Mouse (Mus musculus) CH12.LX (cell line): ENCODE measurements around the gene 2200002D01Rik. TPM values are rescaled to one million over a fixed set of nuclear protein-coding genes. Genes with fewer than 3 reads are reported as not detected.

ENCODE experiments used
- DNase-seq: peaks from one replicate; pipeline ENCODE4 v3.0.0-alpha.2; 2013; ENCODE audit errors: extremely low read depth
- H3K27ac ChIP-seq: 2 replicates; pipeline ENCODE4 v1.5.1; 2012; ENCODE audit warnings: low read depth, mild to moderate bottlenecking, control low read depth, moderate library complexity; ENCODE audit not compliant: insufficient read depth
- H3K27me3 ChIP-seq: replicated peaks from 2 replicates; pipeline ENCODE3; 2012; ENCODE audit warnings: inconsistent platforms
- H3K36me3 ChIP-seq, 2 experiments: replicated peaks in 1 of 2; 2 replicates each; pipeline versions ENCODE3 to v1.6.1; 2012; ENCODE audit warnings: inconsistent platforms in 1 of 2, low read length in 1 of 2, mild to moderate bottlenecking in 1 of 2, mixed read lengths in 1 of 2, moderate library complexity in 1 of 2; ENCODE audit not compliant: control insufficient read depth in 1 of 2, insufficient read depth in 1 of 2
- H3K4me1 ChIP-seq, 2 experiments: 2 replicates each; pipeline ENCODE4 v1.6.1; 2012; ENCODE audit warnings: inconsistent platforms in 1 of 2, moderate library complexity in 1 of 2; ENCODE audit not compliant: insufficient read depth in 2 of 2, control insufficient read depth in 1 of 2
- H3K4me2 ChIP-seq: 2 replicates; pipeline ENCODE4 v1.6.1; 2012; ENCODE audit warnings: low read depth, mild to moderate bottlenecking, control low read depth; ENCODE audit not compliant: poor library complexity, insufficient read depth, severe bottlenecking
- H3K4me3 ChIP-seq, 3 experiments: fragments of 150-350 bp in 1 of 3; sonication (generic) in 1 of 3; replicated peaks in 1 of 3; 2 replicates each; pipeline versions ENCODE3 to v1.5.1; 2011 to 2012; ENCODE audit warnings: low read depth in 2 of 3, low read length in 2 of 3, mild to moderate bottlenecking in 2 of 3, moderate library complexity in 2 of 3, control low read depth in 1 of 3, improper control_type of control experiment in 1 of 3, inconsistent platforms in 1 of 3, mixed read lengths in 1 of 3; ENCODE audit not compliant: poor library complexity in 1 of 3
- H3K79me2 ChIP-seq: replicated peaks from 2 replicates; pipeline ENCODE4 v1.6.1; 2012; ENCODE audit warnings: mild to moderate bottlenecking, moderate library complexity; ENCODE audit not compliant: control insufficient read depth, poor library complexity, insufficient read depth, severe bottlenecking; ENCODE audit errors: extremely low read depth
- H3K9ac ChIP-seq: 2 replicates; pipeline ENCODE4 v1.6.1; 2012; ENCODE audit warnings: low read depth, mild to moderate bottlenecking, control low read depth, moderate library complexity; ENCODE audit not compliant: insufficient read depth
- H3K9me3 ChIP-seq: replicated peaks from 2 replicates; pipeline ENCODE3; 2012; ENCODE audit warnings: low read length, inconsistent platforms, mixed read lengths
- BHLHE40 ChIP-seq: IDR thresholded peaks from 2 replicates; pipeline ENCODE4 v1.6.1; 2011; ENCODE audit warnings: mild to moderate bottlenecking, low read depth, low read length, improper control_type of control experiment
- CHD1 ChIP-seq: IDR thresholded peaks from 2 replicates; pipeline ENCODE4 v1.6.1; 2012; ENCODE audit warnings: low read depth, low read length, improper control_type of control experiment, inconsistent platforms
- CHD2 ChIP-seq: IDR thresholded peaks from 2 replicates; pipeline ENCODE4 v1.6.1; 2011; ENCODE audit warnings: low read length, improper control_type of control experiment
- ELF1 ChIP-seq: IDR thresholded peaks from 2 replicates; pipeline ENCODE4 v1.6.1; 2014; ENCODE audit warnings: low read depth, mild to moderate bottlenecking, inconsistent platforms, low read length, improper control_type of control experiment
- ETS1 ChIP-seq: conservative IDR thresholded peaks from 2 replicates; pipeline ENCODE4 v1.6.1; 2012; ENCODE audit warnings: low read depth, mild to moderate bottlenecking, inconsistent platforms, low read length, improper control_type of control experiment, moderate library complexity
- JUN ChIP-seq: IDR thresholded peaks from 2 replicates; pipeline ENCODE4 v1.6.1; 2011; ENCODE audit warnings: low read depth, mild to moderate bottlenecking, low read length, improper control_type of control experiment, moderate library complexity; ENCODE audit not compliant: insufficient read depth
- JUND ChIP-seq: conservative IDR thresholded peaks from 2 replicates; pipeline ENCODE4 v1.6.1; 2011; ENCODE audit warnings: low read depth, low read length, improper control_type of control experiment
- KAT2A ChIP-seq: IDR thresholded peaks from 2 replicates; pipeline ENCODE4 v1.6.1; 2012; ENCODE audit warnings: low read length, improper control_type of control experiment, inconsistent platforms; ENCODE audit not compliant: insufficient replicate concordance
- MAZ ChIP-seq: IDR thresholded peaks from 2 replicates; pipeline ENCODE4 v1.6.1; 2012; ENCODE audit warnings: low read depth, mild to moderate bottlenecking, inconsistent platforms, low read length, improper control_type of control experiment, moderate library complexity
- MEF2A ChIP-seq: IDR thresholded peaks from 2 replicates; pipeline ENCODE4 v1.6.1; 2014; ENCODE audit warnings: low read depth, mild to moderate bottlenecking, inconsistent platforms, low read length, improper control_type of control experiment, borderline replicate concordance
- MXI1 ChIP-seq: IDR thresholded peaks from 2 replicates; pipeline ENCODE4 v1.6.1; 2011; ENCODE audit warnings: mild to moderate bottlenecking, low read depth, low read length, improper control_type of control experiment
- MYC ChIP-seq: IDR thresholded peaks from 2 replicates; pipeline ENCODE4 v1.6.1; 2011; ENCODE audit warnings: low read depth, mild to moderate bottlenecking, improper control_type of control experiment, low read length
- POLR2A ChIP-seq: IDR thresholded peaks from 2 replicates; pipeline ENCODE4 v1.6.1; 2011; ENCODE audit warnings: low read depth, mild to moderate bottlenecking, improper control_type of control experiment, low read length
- POLR2AphosphoS2 ChIP-seq: IDR thresholded peaks from 2 replicates; pipeline ENCODE4 v1.6.1; 2011; ENCODE audit warnings: low read depth, low read length, improper control_type of control experiment
- RAD21 ChIP-seq: IDR thresholded peaks from 2 replicates; pipeline ENCODE4 v1.6.1; 2011; ENCODE audit warnings: low read depth, mild to moderate bottlenecking, low read length, improper control_type of control experiment, moderate library complexity
- SIN3A ChIP-seq: IDR thresholded peaks from 2 replicates; pipeline ENCODE4 v1.6.1; 2012; ENCODE audit warnings: low read length, improper control_type of control experiment, inconsistent platforms
- SMC3 ChIP-seq: IDR thresholded peaks from 2 replicates; pipeline ENCODE4 v1.6.1; 2011; ENCODE audit warnings: low read depth, low read length, improper control_type of control experiment
- TBP ChIP-seq: conservative IDR thresholded peaks from 2 replicates; pipeline ENCODE4 v1.6.1; 2011; ENCODE audit warnings: low read depth, low read length, improper control_type of control experiment
- TCF12 ChIP-seq: IDR thresholded peaks from 2 replicates; pipeline ENCODE4 v1.6.1; 2014; ENCODE audit warnings: low read depth, mild to moderate bottlenecking, inconsistent platforms, low read length, improper control_type of control experiment
- UBTF ChIP-seq: IDR thresholded peaks from 2 replicates; pipeline ENCODE4 v1.6.1; 2012; ENCODE audit warnings: low read depth, mild to moderate bottlenecking, inconsistent platforms, low read length, improper control_type of control experiment, moderate library complexity
- USF1 ChIP-seq: IDR thresholded peaks from 2 replicates; pipeline ENCODE4 v1.6.1; 2014; ENCODE audit warnings: low read depth, mild to moderate bottlenecking, inconsistent platforms, low read length, improper control_type of control experiment
- USF2 ChIP-seq: conservative IDR thresholded peaks from 2 replicates; pipeline ENCODE4 v1.6.1; 2011; ENCODE audit warnings: low read depth, low read length, improper control_type of control experiment
- ZKSCAN1 ChIP-seq: IDR thresholded peaks from 2 replicates; pipeline ENCODE4 v1.6.1; 2012; ENCODE audit warnings: low read depth, inconsistent platforms, low read length, improper control_type of control experiment, borderline replicate concordance
- ZNF384 ChIP-seq: IDR thresholded peaks from 2 replicates; pipeline ENCODE4 v1.6.1; 2012; ENCODE audit warnings: low read depth, low read length, improper control_type of control experiment, inconsistent platforms
- dilution Hi-C: fragments of 300-500 bp; cut with MboI; formaldehyde crosslinking; loops from 2 replicates; pipeline ENCODE4 v1.14.3; 2020; ENCODE audit warnings: low sequenced_read_pairs; ENCODE audit not compliant: extremely low pct_unique_long_range_greater_than_20kb, extremely low pct_ligation_motif_present
- in situ Hi-C: fragments of 300-500 bp; cut with MboI; formaldehyde crosslinking; loops from 3 replicates; pipeline ENCODE4 v1.14.3; 2019; ENCODE audit warnings: low sequenced_read_pairs, low pct_ligation_motif_present, low pct_unique_long_range_greater_than_20kb, mixed read lengths
- polyA plus RNA-seq: library from polyadenylated mRNA; unstranded; fragments of >175 nt; gene quantifications from 2 replicates; pipeline ENCODE4 v1.2.1, GENCODE M21; 2012; ENCODE audit warnings: low read depth; ENCODE audit not compliant: insufficient read length
- total RNA-seq, 2 experiments: library from RNA; depleted of rRNA; stranded (reverse); fragments of 300-350 nt in 1 of 2; fragments of >200 nt in 1 of 2; gene quantifications; 2 replicates each; pipeline ENCODE4 v1.2.3; 2012 to 2014

Gene 2200002D01Rik
- total and polyA plus RNA-seq, 3 experiments = 5.8 TPM; not detected in 2

- dilution Hi-C loops = no loop called here
- H3K4me1 ChIP-seq = peaks cover 14 to 30% of the 10 kb centered on the region in 2 experiments
- H3K27ac ChIP-seq = no peak within 1 kb of the TSS
- H3K4me2 ChIP-seq = peak within 1 kb of the TSS; percentile 17
- H3K36me3 ChIP-seq = no peaks in the 10 kb centered on the region
- H3K27me3 ChIP-seq = no peaks in the 10 kb centered on the region
- H3K4me3 ChIP-seq = peak within 1 kb of the TSS; percentile 46 to 55 (median 54)
- DNase-seq = no peak
- TF ChIP-seq UBTF = no peak
- no peak; the same call in 1 of the 2 replicates for TF ChIP-seq POLR2A
- no peak for TF ChIP-seq ZKSCAN1
- no peak for TF ChIP-seq KAT2A
- no peak for TF ChIP-seq CHD2
- peak; percentile 73 for TF ChIP-seq ZNF384
- TF ChIP-seq, all 38 proteins: peak for 1
- H3K9me3 ChIP-seq = no peaks in the 10 kb centered on the region
- no peaks in the 10 kb centered on the region for H3K79me2 ChIP-seq
- in situ Hi-C loops = no loop called here
- H3K9ac ChIP-seq = peak within 1 kb of the TSS; percentile 11; the same call in 1 of the 2 replicates
These were observed 15.8 kb downstream of the 2200002D01Rik start, which contains the start of gene Kcnk6 for GRCm38 (mm10) chr7:29232247-29233013. Gene Kcnk6 (minus strand): TSS chr7:29232515.

GRCm38 (mm10) chr7:29231517-29231916 lies 16.7 kb downstream of the 2200002D01Rik start:
- H3K9ac ChIP-seq = no peak overlapping the region
- H3K4me2 ChIP-seq = peak overlapping the region; percentile 17; the same call in 1 of the 2 replicates
- DNase-seq = no peak
- peaks cover 14 to 27% of the 10 kb centered on the region in 2 experiments for H3K4me1 ChIP-seq
- H3K27ac ChIP-seq = no peak overlapping the region
- TF ChIP-seq MAZ = no peak
- no peak for TF ChIP-seq POLR2AphosphoS2
- no peak for TF ChIP-seq MYC
- no peak for TF ChIP-seq UBTF
- no peak for TF ChIP-seq USF1
- TF ChIP-seq CHD1 = no peak
- TF ChIP-seq, all 38 proteins: peak for 0
- Histone ChIP-seq H3K79me2 (no peaks in the 10 kb centered on the region), H3K27me3 (no peaks in the 10 kb centered on the region), H3K36me3 (no peaks in the 10 kb centered on the region), H3K4me3 (no peak overlapping the region), H3K9me3 (no peaks in the 10 kb centered on the region)
- in situ Hi-C loops (no loop called here), dilution Hi-C loops (no loop called here)

- H3K4me2 ChIP-seq = no peak overlapping the region
- peaks cover 14 to 27% of the 10 kb centered on the region in 2 experiments for H3K4me1 ChIP-seq
- in situ Hi-C loops (no loop called here), dilution Hi-C loops (no loop called here)
- H3K9ac ChIP-seq = no peak overlapping the region
- H3K27me3 ChIP-seq = no peaks in the 10 kb centered on the region
- no peaks in the 10 kb centered on the region for H3K79me2 ChIP-seq
- no peak overlapping the region for H3K27ac ChIP-seq
- DNase-seq = no peak
- no peaks in the 10 kb centered on the region for H3K9me3 ChIP-seq
- H3K36me3 ChIP-seq = no peaks in the 10 kb centered on the region
- H3K4me3 ChIP-seq = no peak overlapping the region
- no peak for TF ChIP-seq ETS1
- no peak for TF ChIP-seq ZKSCAN1
- no peak for TF ChIP-seq SMC3
- TF ChIP-seq TCF12 = no peak
- no peak for TF ChIP-seq CHD1
- TF ChIP-seq ELF1 = no peak
- no peak for TF ChIP-seq USF2
- no peak for TF ChIP-seq JUN
- no peak for TF ChIP-seq MXI1
- TF ChIP-seq KAT2A = no peak
- TF ChIP-seq JUND = no peak
- TF ChIP-seq TBP = no peak
- TF ChIP-seq CHD2 = no peak
- TF ChIP-seq BHLHE40 = no peak
- no peak for TF ChIP-seq SIN3A
- no peak for TF ChIP-seq RAD21
- no peak for TF ChIP-seq MYC
- TF ChIP-seq MEF2A = no peak
These were observed 17.7 kb downstream of the 2200002D01Rik start for GRCm38 (mm10) chr7:29230560-29230959.
